Mouse (Mus musculus): ENCODE data around the gene Elk1.

Gene Elk1

DNA sequence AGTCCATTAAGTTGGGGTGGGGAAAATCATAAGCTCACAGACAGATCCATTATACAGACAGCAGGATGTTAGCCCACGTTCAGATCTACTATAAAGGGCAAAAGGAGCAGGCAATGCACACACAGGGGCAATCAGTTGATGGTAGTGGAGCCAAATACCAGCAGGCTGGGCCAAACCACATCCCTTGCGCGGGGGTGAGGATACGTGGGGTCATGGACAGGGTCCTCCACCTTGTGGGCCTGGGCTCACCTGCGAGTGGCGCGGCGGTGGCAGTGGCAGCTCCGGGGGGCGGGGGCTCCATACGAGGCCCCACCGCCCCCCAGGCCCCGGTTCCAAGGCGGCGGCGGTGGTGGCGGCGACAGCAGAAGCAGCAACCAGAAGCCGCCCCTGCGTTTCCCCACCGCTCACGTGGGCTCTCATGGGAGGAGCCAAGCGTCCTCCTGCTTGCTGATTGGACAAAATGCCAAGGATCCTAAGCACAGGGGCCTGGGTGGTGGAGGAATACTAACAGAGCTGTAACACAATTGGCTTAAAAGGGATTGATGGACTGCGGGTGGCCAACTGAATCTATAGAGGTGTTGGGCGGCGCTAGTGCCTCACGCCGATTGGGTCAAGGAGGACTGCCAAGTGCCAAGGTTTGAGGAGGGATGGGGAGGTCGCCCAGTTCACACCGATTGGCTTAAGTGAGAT is at the start of gene Elk1:
Gene Elk1 (minus strand): TSS at position 418 of the 690 bp plus-strand sequence.
- peak; percentile 80 for DNase-seq

DNA sequence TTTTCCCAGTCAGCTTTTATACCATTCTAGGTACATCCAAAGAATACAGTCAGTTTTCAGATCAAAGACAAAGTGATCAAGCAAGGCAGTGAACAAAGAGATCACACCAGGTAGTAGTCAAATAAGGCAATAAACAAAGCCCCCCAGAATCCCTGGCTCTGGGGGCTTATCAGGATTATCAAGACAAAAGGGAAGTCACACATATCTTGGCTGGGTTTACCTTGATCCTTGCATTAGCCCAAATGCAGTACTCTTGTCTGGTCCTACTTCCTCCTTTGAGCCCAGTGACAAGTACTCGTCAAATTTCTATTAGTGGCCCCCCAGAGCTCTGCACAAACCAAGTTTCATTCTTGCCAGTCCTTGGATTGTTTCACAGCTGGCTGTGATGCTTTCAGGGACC is 30.5 kb upstream of the Elk1 start:
- DNase-seq: no peak

DNA sequence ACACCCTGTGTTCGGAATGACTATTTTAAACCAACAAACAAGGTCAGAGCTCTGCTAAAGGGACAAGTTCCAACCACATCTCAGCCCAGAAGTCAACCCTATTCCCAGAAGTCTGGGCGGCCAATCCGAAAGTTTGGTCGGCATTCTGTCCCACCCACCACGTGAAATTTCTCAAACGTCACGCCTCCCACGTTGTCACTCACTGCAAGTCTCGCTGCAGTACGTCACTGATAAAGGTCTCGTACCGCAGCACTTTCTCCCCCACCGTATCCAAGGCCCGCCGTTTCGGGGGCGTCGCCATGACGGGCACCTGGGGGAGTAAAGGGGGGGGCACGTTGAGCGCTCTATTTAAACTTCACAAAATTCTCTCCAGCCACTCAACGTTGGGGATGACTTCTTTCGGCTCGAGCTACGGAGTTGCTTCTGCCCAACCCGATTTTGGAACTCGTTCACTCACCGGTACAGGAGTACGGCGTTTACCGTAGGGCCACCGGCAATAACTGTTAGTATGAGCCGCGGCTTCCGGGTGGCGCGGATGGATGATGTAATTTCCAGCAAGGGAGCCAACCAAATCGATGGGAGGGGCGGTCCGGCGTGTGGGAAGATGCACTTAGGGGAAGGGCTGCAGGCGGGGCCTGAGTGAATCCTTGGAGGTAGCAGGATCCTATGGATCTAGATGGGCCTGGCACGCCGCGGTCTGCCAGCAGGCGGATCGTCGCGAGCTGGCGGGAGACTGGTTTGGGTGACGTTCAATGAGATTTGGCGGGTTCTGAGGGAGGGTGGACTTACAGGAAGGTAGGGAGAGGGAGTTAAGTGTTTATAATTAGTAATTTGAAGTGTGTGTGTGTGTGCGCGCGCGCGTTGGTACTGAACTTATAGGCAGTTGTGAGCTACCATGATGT is 11.3 kb upstream of the Elk1 start, which contains the start of gene Uxt:
Gene Uxt (minus strand): TSS at position 541 of the 902 bp plus-strand sequence.
- peak; percentile 85 for DNase-seq

DNA sequence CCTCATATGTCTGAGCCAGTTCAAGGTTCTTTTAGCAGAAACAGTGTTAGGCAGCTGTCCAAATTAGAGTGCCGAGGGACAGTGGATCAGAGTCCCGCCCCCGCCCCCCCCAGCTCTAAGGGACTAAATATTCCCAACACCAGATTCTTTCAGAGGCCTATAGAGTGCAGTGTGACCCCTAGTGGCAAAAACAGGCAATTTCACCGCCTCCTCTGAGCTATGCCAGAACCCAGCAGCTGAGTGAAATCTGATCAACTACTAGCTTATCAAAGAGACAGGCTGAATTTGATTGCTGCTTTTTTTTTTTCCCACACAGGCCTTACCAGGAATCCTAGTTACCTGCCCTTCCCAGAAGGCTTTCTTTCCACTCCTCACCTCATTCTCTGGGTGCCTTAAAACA is 4.4 kb downstream of the Elk1 start:
- peak; percentile 38 for DNase-seq

DNA sequence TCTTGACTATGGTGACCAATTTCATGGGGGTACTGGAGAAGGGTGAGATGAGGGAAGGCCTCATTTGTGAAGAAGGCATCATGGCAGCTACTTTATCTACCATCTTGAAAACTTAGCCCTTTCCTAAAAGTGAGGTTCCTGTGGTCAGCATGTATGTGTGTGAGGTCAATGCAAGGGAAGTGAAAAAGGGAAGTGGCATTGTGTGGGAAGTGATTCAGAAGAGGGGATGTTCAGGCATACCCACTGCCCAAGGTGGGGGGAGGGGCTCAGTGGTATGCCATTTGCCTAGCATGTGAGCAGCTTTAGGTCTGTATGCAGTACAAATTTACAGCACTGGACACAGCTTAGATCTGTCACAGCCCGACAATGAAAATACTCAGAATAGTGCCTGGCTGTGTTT is 18.4 kb downstream of the Elk1 start:
- no peak for DNase-seq

DNA sequence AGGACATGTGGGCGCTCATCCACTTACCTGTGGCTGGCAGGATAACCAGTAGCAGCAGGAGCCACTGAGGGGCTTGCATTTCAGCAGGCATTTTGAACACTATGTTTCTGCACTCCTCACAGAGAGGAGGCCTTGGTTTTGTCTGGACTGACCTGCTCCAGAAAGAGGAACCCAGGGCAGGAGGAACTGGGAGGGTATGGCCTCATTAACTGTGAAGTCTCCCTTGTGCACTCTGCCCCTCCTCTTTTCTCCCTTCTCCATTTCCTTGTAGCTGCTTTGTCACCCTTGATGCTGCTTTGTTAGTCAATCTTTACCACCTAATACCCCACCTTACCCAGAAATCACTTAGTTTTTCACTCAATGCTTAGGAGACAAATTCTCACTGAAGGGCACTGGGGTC is 19.0 kb downstream of the Elk1 start, which contains the start of gene Cfp:
Gene Cfp (minus strand): TSS at position 192 of the 400 bp plus-strand sequence.
- DNase-seq: no peak

DNA sequence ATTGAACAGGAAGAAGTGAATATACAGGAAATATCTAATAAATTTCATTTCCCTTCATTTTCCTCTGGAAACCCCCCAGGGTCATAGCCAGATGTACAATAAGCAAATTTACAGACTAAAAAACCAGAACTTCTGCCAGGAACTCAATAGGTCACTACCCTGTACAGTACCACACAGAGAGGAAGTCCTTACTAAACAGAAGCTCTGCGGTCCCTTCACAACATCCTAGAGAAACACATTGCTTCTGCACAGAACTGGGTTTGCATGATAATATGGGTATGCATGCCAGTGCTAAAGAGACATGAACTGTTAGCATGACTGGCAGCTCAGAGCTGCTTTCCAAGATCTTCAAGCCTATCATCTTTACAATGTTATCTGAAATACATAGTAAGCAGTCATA is 20.5 kb downstream of the Elk1 start:
- no peak for DNase-seq

DNA sequence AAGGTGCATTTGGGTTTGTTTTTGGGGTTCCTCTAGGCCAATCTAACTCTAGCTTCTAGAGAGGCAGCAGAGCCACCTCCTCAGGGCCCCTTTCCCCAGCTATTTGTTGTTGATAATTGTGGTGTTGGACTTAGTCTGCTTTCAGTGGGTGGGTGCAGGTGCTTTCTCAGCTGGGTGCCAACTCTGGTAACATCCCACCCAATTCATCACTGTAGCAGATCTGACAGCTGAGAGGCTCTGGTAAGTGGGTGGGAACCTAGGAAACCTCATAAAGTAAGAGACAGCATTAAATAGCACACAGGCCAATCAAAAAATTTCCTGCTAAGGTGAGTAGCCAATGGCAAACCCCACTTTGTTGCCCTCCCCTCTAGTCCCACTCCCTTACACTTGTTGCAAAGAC is 25.4 kb downstream of the Elk1 start:
- DNase-seq: no peak

DNA sequence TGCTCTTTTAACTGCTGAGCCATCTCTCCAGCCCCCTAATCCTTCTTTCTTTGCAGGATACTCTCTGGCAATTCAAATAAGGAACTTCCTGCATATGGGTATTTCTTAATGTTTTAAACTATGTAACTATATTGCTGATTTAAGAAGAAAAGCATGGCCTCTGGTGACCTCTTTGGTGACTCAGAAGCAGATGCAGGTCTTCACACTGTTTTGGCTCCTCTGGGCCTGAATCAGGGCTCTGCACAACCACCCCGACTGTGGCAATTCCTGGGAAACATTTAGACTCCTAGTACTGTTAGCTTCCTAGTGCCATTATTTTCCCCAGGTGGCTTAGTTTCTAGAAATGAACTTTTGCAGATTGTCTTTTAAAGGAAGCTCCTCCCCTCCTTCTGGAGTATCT is 26.9 kb downstream of the Elk1 start:
- no peak for DNase-seq

DNA sequence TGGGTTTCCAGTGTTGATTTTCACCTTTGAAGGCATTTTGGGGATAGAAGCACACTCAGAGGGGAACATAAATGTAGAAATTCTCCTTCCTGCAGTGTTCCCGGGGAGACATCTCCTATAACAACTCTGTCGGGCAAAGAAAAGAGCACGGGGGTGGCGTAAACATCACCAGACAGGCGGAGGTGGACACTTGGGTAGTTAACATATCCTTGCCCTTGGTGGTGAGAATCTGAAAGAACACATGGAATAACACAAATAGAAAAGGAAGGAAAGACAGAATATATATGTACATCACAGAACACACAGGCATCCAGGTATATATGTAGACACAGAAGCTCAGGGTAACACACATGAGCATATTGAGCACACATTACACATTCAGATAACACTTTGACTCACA is 29.0 kb downstream of the Elk1 start:
- no peak for DNase-seq

DNA sequence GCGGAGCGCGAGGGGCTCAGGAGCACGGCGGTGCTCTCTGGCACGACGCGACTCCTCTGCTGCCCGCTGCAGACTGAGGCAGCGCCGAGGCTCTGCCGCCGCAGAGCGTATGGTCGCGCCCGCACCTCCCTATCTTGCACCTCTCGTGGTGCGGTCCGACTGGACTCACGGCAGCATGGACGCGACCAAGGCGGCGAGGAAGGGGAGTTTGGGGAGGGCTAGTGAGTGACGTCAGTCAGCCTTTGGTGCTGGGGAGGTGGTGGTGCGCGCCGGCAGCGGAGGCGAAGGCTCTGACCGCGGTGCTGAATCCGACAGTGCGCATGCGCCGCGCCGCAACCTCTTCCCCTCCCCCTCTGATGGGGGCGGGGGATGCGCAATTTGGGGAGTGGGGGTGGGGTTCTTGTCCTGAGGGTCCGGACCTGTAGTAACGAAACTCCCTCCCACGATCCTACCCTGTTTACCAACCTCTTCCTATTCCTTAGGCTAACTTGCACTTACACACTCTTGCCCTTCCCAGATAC is 29.5 kb downstream of the Elk1 start, which contains the start of gene Syn1:
Gene Syn1 (minus strand): TSS at position 161 of the 521 bp plus-strand sequence.
- DNase-seq: peak; percentile 66

DNA sequence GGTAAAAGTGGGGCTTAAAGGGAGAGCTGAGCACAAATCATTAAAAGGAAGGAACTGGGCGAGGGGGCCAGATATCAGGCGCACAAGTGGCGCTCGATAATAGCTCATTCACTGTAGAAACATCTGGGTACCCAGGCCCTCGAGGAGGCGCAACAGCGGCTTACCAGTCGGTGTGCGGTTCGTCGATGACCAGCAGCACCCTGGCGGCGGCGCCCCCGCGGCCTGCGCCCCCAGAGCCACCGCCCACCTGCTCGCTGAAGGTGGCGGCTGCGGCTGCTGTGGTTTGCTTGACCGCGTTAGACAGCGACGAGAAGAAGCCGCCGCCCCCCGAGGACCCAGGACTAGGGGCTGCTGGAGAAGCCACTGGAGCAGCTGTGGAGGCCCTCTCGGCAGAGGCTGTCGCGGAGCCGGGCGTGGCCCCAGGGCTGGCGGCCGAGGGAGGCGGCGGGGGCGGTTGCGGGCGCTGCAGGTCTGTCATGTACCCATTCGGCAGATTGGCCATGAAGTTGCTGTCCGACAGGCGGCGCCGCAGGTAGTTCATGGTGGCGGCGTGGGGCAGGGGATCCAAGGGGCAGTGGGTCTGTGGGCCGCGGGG is 30.1 kb downstream of the Elk1 start:
- no peak for DNase-seq

DNA sequence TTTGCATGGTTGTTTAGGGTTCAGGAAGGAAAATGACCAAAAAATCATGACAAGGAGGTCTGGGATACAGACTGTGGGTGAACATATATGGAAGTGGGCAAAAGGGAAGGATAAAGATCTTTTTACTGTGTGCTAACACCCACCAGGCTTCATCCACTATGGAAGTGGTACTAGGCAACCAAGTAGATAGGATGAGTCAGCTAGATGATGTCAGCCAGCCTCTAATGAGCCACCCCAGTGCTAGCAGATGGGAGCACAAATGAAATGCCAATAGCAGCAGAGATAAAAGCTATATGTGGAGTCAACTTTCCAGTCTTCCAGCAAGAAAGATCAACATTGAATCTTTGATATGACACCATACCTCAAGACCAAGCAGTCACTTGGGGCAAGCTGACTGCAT is 35.3 kb downstream of the Elk1 start:
- DNase-seq: no peak

DNA sequence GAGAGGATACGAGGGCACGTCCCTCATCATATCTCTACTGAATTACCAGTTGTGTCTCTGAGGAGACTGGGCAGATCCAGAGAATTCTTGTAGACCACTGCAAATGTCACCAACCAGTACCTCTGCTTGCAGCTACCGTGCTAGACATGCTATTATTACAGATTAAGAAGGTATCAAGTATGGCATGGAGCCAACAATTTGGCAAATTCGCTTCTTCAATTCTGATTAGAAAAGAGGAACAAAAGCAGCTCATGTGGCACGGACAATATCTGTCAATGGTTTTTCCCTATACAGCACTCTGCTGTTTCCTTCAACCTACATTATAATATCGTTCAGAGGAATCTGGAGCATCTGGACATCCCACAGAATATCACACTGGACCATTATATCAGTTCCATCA is 36.7 kb downstream of the Elk1 start:
- DNase-seq: no peak

DNA sequence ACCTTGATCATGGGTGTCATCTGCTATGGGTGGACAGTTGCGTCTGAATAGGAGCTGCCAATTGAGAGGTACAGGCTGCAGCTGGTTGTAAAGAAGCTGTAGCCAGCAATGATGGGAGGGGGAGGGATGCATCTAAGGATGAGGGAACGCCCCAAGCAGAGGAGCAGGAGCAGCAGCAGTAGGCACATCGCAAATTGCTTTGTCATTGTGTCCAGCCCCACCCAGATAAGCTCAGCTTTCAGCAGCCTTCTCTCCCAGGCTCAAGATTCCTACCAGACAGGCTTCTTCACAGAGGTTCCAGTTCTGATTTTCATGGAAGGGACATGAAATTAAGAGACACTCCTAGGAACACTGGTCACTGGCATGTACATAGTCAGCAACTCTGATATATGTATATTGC is 40.3 kb downstream of the Elk1 start:
- no peak for DNase-seq

Data from thymus, postnatal 25 days (tissue).